Mouse (Mus musculus) 3T3-L1 (cell line): ENCODE measurements around the gene Dzip1.

ENCODE experiments used
- DNase-seq: peaks from one replicate; pipeline ENCODE4 v3.0.0-alpha.2; 2015; ENCODE audit warnings: low read depth, low spot score

The Dzip1 gene

DNA sequence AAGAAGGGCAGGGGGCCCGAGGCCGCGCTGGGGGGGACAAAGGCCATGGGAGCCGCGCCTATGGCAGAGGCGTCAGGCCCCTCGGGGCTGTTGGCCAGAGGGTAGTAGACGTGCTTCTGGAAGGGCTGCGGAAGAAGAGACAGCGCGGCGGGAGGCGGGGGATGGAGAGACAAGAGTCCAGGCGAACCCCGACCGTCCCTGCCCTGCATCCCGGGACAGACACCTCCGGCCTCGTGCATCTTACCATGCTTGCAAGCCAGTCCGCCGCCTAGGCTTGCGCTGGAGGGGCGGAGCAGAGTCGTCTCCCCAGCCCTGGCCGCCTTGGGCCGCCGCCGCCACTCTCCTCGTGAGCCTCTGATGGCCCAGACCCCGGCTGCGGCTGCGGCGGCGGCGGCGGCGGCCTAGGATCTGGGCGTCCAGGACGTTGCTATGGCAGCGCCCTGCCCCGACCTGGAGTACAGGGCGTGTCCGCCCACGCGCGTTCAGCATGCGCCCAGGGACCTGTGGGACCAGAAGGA, 2.5 kb downstream of the Dzip1 start:
- no peak for DNase-seq

GRCm38 (mm10) chr14:118922251-118922650, 3.0 kb downstream of the Dzip1 start:
- no peak for DNase-seq

- DNase-seq, result no peak
Observed at GRCm38 (mm10) chr14:118920654-118921053, 4.6 kb downstream of the Dzip1 start.

- DNase-seq, result peak; percentile 62
Observed at GRCm38 (mm10) chr14:118919025-118919424, 6.2 kb downstream of the Dzip1 start.

DNA sequence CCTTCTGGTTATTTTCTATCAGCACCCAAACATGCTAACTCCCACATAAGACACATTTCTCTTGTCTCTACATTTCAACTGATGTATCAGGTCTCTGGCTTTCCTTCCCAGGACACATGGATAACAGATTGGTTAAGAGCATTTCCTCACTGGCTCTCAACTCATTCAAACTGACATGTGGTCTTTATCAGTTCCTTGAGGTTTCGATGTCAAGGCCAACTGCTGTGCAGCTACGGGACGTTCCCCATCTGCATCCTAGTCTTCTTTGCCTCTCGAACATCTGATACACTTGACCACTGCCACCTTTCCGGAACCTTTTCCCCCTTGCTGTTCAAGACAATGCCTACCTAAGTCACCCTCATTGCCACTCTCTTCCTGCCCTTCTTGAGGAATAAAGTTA, 11.6 kb downstream of the Dzip1 start:
- DNase-seq, result no peak

- DNase-seq, result no peak
Observed at GRCm38 (mm10) chr14:118911521-118911920, 13.7 kb downstream of the Dzip1 start.

DNA sequence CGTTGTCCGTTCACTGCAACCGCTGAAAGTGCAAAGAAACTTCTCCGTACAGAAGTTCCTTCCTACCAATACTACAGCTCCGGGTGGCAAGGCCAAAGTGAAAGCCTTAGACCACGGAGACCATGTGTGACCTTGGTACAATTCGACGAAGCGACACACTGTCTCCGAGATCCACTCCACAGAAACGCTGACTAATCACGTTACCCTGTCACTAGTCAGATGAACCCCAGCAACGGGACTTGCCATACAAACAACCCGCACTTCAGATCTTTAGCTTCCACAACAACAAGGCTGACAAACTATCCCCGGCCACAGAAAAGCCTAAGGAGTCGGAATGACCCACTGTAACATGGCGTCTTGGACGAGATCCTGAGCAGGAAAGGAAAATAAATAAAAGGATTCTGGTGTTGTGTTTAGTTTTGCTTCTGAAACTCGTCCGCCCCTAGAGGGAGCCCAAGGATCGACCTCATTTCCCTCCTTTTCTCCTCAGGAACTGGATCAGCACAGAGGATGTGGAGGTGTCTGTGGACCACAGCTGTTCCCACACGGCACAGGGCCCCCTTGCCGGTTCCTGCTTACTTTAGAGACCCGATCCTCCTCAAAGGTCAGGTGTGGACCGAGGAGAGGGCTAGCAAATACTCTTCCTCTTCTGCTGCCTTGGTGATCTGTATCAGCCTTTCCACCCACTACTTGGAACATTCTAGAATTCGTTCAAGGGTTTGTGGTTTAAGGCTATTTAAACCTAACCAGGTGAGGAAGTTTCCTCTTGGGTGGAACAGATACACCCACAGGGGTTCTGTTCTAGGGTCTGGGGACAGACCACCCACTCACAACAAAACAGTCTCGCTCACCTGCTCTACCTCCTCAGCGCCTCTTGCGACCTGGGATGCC, 14.7 kb downstream of the Dzip1 start:
- DNase-seq, result peak; percentile 77

- DNase-seq, result no peak
Observed at GRCm38 (mm10) chr14:118909872-118910271, 15.4 kb downstream of the Dzip1 start.

- DNase-seq, result no peak
Observed at GRCm38 (mm10) chr14:118907592-118907991, 17.7 kb downstream of the Dzip1 start.

GRCm38 (mm10) chr14:118903867-118904562, 21.2 kb downstream of the Dzip1 start:
- no peak for DNase-seq

GRCm38 (mm10) chr14:118903397-118903796, 21.9 kb downstream of the Dzip1 start:
- DNase-seq, result no peak

- DNase-seq, result no peak
Observed at GRCm38 (mm10) chr14:118900911-118901310, 24.3 kb downstream of the Dzip1 start.

DNA sequence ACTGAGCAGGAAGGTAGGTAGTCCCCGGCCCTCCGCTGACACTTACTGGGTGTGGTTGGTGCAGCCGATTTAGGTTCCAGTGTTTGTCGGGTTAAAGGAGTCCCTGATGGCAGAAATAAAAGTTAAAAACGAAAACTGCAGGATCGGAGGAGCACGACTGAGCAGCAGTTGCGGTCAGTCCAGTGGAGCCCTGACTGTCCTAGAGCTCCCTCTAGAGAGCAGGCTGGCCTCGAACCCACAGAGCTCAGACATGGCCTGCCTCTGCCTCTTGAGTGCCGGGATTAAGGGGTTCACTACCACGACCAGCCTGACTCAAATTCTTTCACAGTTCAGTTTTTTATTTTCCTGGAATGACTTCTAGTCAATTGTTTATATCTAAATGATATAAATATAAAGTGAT, 25.3 kb downstream of the Dzip1 start:
- no peak for DNase-seq

GRCm38 (mm10) chr14:118895655-118896054, 29.6 kb downstream of the Dzip1 start:
- no peak for DNase-seq

- no peak for DNase-seq
Observed at GRCm38 (mm10) chr14:118895228-118895627, 30.0 kb downstream of the Dzip1 start.

- DNase-seq, result no peak
Observed at GRCm38 (mm10) chr14:118890101-118890500, 35.2 kb downstream of the Dzip1 start.

GRCm38 (mm10) chr14:118884250-118884556, 41.1 kb downstream of the Dzip1 start:
- DNase-seq, result no peak

DNA sequence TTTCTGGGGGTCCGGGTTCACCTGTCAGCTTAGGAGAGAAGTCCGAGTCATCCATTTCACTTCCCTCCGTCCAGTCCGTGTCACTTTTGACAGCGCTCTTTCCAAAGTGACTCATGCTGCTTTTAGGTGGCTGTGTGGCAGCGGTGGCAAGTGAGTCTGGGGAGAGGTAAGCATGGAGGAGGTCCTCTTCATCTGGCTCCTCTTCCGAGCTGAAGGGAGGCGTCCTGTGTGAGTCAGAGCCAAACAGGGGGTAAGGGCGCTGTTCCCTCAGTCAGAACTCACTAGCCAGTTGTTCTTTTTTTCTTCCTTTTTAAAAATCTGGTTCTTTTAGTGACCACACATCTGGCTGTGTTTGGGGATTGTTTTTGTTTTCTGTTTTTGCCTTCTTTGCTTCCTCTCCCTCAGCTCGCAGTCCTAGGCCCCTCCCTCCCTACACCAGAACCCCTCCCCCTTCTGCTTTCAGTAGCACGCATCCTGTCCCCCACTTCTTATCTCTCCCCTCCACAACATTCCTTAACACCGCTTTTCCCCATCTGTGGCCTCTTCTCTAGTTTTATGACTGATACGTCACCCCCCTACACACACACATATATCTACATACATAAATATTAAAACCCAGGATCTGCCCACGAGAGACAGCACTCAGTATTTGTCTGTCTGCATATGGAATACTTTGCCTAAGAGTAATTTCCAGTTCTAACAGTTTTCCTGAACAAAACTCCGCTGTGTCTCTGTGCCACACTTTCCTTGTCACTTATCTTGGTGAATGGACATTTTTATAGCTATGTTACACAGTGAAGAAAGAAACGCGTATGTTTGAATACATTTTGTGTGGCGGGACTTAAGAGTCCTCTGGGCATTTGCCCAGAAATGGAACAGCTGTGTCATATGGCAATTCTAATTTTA, 41.7 kb downstream of the Dzip1 start:
- no peak for DNase-seq

DNA sequence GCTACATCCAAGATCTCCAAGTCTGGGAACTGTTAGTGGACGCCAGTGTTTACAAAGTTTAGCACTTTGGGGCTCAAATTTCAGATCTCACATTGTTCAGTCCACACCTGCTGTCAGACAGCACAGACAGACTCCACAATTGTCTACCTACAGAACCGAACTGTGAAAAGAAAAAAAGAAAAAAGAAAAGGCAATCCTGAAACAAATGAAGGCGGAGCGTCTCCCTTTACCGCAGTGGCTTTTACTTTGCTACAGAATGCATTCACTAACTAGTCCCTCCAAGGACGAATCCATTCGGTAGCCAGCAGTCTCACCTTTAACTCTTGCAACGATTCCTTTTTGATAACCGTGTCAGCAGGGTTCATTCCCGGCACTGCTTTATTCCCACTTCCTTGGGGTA, 44.6 kb downstream of the Dzip1 start:
- no peak for DNase-seq

GRCm38 (mm10) chr14:118878346-118878910, 46.8 kb downstream of the Dzip1 start:
- no peak for DNase-seq

GRCm38 (mm10) chr14:118874786-118875415, 50.4 kb downstream of the Dzip1 start:
- DNase-seq, result no peak
